Mouse (Mus musculus) midbrain, embryonic 13.5 days (tissue): ENCODE data around the gene Csnk2a2. TPM values are rescaled to one million over a fixed set of nuclear protein-coding genes. Genes with fewer than 3 reads are reported as not detected.

Source experiments
- ATAC-seq: fragments of 200-750 bp; cut with Nextera tagmentation; 2 replicates; pipeline ENCODE4 v1.8.0; 2017; ENCODE audit warnings: mild to moderate bottlenecking, moderate TSS enrichment, moderate library complexity
- H3K27ac ChIP-seq: fragments of 300-500 bp; sonication (generic); 2 replicates; pipeline ENCODE4 v1.5.1; 2015; ENCODE audit warnings: inconsistent platforms, mild to moderate bottlenecking, moderate library complexity
- H3K27me3 ChIP-seq: fragments of 300-500 bp; sonication (generic); 2 replicates; pipeline ENCODE4 v1.6.1; 2015; ENCODE audit warnings: mild to moderate bottlenecking, inconsistent platforms
- H3K36me3 ChIP-seq: fragments of 300-500 bp; sonication (generic); 2 replicates; pipeline ENCODE4 v1.6.1; 2015; ENCODE audit warnings: mild to moderate bottlenecking, inconsistent platforms
- H3K4me1 ChIP-seq: fragments of 300-500 bp; sonication (generic); replicated peaks from 2 replicates; pipeline ENCODE4 v1.6.1; 2015; ENCODE audit warnings: inconsistent platforms
- H3K4me2 ChIP-seq: fragments of 300-500 bp; sonication (generic); replicated peaks from 2 replicates; pipeline ENCODE4 v1.6.1; 2015; ENCODE audit warnings: moderate library complexity, mild to moderate bottlenecking, inconsistent platforms
- H3K4me3 ChIP-seq: fragments of 300-500 bp; sonication (generic); replicated peaks from 2 replicates; pipeline ENCODE4 v1.5.1; 2015; ENCODE audit warnings: mild to moderate bottlenecking, inconsistent platforms
- H3K9ac ChIP-seq: fragments of 300-500 bp; sonication (generic); replicated peaks from 2 replicates; pipeline ENCODE4 v1.6.1; 2015; ENCODE audit warnings: mild to moderate bottlenecking, inconsistent platforms
- H3K9me3 ChIP-seq: fragments of 300-500 bp; sonication (generic); 2 replicates; pipeline ENCODE4 v1.6.1; 2016; ENCODE audit warnings: mild to moderate bottlenecking, inconsistent platforms
- WGBS: fragments of 180-500 bp; shearing (Covaris S2); methylation state at CpG from one replicate; pipeline ENCODE4 v1.1.7; 2015; 5-methylcytosine and 5-hydroxymethylcytosine counted together
- polyA plus RNA-seq: library from polyadenylated mRNA; unstranded; fragments of >200 nt; fragmentation: Nextera tagmentation; extraction: Ambion mirVana; gene quantifications from 2 replicates; pipeline ENCODE4 v1.2.1, GENCODE M21; 2015

The Csnk2a2 gene
- polyA plus RNA-seq, 1 experiment from 2014 or later, result 11.2 TPM

DNA sequence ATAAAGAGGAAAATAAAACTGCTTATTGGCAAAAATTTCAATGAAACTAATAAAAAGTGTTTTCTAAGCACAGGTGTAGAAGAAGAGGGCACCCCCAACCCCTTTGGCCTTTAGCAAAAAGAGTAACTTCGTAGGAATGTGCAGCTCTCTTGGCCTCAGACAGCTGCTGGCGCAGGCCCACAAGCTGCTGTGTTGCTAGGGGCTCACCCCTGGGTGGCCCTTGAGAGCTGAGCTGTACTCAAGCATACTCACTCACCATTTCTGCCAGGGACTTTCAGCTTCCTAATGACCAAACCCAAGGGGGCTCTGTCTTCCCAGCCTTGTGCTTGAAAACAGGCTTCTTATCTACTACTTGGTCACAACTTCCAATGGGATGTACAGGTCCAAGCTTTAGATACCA, 23.3 kb downstream of the Csnk2a2 start:
- Histone ChIP-seq H3K9me3 (no peaks in the 10 kb centered on the region), H3K4me2 (no peak overlapping the region), H3K27ac (no peak overlapping the region), H3K4me3 (no peak overlapping the region), H3K9ac (no peak overlapping the region), H3K36me3 (peaks cover 74% of the 10 kb centered on the region), H3K27me3 (no peaks in the 10 kb centered on the region), H3K4me1 (no peaks in the 10 kb centered on the region)
- ATAC-seq, result no peak
- 87% methylated on average over 2 of the region's 2 CpGs for WGBS

DNA sequence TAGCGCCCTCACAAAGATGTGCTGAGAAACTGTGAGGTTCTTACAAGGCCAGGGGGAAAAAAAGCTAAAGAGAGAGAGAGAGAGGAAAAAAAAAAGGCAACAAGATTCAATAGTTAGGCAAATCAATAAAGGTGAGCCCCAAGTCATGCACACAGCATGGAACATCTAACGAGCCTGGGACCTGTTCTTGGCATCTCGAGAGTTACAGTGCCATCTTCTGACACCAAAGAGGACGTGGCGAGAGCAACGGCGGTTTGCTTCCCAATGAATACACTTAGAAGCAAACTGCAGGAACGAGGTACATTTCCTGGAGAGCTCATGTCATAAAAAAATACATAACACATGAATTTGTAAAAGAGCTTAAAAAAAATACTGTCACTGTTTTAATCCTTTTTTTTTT, 37.3 kb downstream of the Csnk2a2 start:
- ATAC-seq, result no peak
- Histone ChIP-seq H3K27me3 (no peaks in the 10 kb centered on the region), H3K36me3 (peaks cover 92% of the 10 kb centered on the region), H3K4me3 (no peak overlapping the region), H3K9me3 (no peaks in the 10 kb centered on the region), H3K4me1 (no peaks in the 10 kb centered on the region), H3K27ac (no peak overlapping the region), H3K4me2 (no peak overlapping the region), H3K9ac (no peak overlapping the region)
- 73% methylated on average over 8 of the region's 8 CpGs for WGBS

DNA sequence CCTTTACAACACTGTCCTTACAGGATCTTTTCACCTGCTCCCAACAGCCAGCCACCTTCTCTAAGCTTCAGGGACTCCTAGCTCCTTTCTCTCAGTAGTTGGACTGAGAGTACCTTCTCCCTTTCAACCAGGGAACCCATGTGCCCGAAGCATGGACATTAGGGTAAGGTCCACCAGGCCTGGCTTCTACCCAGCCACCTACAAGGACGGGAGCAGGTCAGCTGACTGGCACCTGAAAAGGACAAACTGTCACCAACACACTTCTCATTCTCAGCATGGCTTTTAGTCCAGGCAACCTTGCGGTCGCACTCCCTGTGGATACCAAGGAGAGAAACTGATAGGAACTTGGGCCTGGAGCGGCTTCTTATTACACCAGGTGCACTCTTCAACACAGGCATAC, 39.6 kb downstream of the Csnk2a2 start:
- Histone ChIP-seq H3K4me3 (no peak overlapping the region), H3K4me2 (no peak overlapping the region), H3K36me3 (peaks cover 77% of the 10 kb centered on the region), H3K27ac (no peak overlapping the region), H3K9ac (no peak overlapping the region), H3K4me1 (no peaks in the 10 kb centered on the region), H3K27me3 (no peaks in the 10 kb centered on the region), H3K9me3 (no peaks in the 10 kb centered on the region)
- WGBS, result 94% methylated on average over 5 of the region's 5 CpGs
- ATAC-seq, result no peak

DNA sequence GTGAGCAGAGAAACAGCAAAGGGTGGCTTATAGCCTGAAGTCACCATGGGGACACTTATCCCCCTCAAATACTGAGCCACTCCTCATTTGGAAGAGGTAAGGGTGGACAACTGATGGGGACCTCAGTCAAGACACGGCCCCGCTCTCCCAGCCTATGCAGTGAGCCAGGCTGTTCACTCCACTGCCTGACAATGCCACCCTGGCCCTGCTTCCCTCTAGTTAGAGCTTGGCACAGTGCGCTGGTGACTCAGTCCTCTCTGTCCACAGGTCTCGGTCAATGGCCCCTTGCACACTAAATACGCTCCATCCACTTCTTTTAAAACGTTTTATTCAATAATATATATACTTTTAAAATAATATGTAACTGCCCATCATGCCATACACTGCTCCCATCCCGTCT, 42.2 kb downstream of the Csnk2a2 start:
- H3K4me1 ChIP-seq, result no peaks in the 10 kb centered on the region
- H3K9me3 ChIP-seq, result no peaks in the 10 kb centered on the region
- no peak overlapping the region for H3K4me2 ChIP-seq
- no peak overlapping the region for H3K9ac ChIP-seq
- H3K27me3 ChIP-seq, result no peaks in the 10 kb centered on the region
- peaks cover 53% of the 10 kb centered on the region for H3K36me3 ChIP-seq
- H3K27ac ChIP-seq, result no peak overlapping the region
- no peak for ATAC-seq
- WGBS, result 92% methylated on average over 7 of the region's 7 CpGs
- no peak overlapping the region for H3K4me3 ChIP-seq

DNA sequence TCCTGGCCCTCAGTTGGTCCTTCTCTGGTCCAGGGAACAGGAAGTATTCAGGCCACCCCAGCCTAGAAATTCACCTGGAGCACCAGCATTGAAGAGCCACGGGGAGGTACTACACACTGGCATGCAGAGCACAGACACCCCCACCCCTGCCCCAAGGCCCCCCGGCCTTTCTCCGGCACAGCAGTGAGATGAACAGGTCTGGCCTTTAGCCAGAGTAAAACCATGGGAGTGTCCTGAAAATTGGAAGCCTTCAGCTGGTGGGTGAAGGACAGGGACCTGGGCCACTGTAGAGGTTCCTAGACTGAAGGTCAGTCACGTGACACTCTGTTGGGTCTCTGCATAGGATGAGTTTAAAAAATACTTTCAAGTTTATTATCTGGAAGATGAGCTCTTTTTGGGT, 44.8 kb downstream of the Csnk2a2 start:
- no peak overlapping the region for H3K27ac ChIP-seq
- H3K9ac ChIP-seq, result no peak overlapping the region
- no peak overlapping the region for H3K4me3 ChIP-seq
- H3K36me3 ChIP-seq, result peaks cover 31% of the 10 kb centered on the region
- WGBS, result 94% methylated on average over 4 of the region's 4 CpGs
- ATAC-seq, result no peak
- H3K4me2 ChIP-seq, result no peak overlapping the region
- no peaks in the 10 kb centered on the region for H3K9me3 ChIP-seq
- no peaks in the 10 kb centered on the region for H3K4me1 ChIP-seq
- no peaks in the 10 kb centered on the region for H3K27me3 ChIP-seq

DNA sequence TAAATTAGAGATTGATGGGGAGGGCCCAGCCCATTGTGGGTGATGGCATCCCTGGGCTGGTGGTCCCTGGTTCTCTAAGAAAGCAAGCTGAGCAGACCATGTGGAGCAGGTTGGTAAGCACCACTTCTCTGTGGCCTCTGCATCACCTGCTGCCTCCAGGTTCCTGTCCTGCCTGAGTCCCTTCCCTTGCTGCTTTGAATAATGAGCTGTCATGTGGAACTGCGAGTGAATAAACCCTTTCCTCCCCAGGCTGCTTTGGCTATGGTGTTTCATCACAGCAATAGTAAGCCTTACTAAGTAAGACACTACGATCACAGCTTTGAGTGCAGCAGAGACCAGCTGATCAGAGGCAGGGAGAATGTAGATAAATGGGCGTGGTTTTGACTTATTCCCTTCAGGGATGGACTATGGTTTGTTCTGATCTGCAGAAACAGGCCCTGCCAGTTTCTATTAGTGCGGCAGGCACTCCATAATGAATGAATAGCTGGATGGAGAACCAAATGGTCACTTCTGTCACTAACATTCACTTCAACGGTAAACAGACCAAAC, 48.3 kb downstream of the Csnk2a2 start:
- WGBS, result 62% methylated on average over 5 of the region's 5 CpGs
- ATAC-seq, result no peak
- Histone ChIP-seq H3K27ac (no peak overlapping the region), H3K4me1 (no peaks in the 10 kb centered on the region), H3K27me3 (no peaks in the 10 kb centered on the region), H3K4me2 (no peak overlapping the region), H3K36me3 (no peaks in the 10 kb centered on the region; the same call in 1 of the 2 replicates), H3K4me3 (no peak overlapping the region), H3K9ac (0 out of 2 replicates have a peak overlapping the region, but pooled peaks have one; percentile 25), H3K9me3 (no peaks in the 10 kb centered on the region)

DNA sequence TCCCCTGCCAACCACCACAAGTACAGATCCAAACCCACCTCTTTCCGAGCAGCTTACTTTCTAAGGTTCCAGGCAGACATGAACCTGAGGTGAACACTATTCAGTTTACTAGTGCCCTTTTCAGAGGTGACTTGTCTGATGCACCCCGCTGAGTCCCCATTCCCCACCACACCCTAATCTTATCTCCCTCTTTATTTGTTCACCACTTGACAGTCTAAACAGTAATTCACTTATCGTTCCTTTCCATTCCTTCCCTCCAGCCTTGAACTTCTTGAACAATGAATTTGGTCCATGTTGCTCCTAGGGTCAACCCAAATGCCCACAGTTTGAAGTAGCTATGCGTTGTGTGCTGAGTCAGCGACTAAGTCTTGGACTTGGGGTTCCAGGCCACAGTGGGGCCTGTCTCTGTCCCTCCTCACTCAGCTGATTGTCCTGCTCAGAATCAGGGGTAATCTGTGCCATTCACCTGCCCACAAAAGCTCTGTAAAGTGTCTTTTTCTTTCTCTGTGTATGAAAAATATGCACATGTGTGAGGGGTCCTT, 49.6 kb downstream of the Csnk2a2 start:
- Histone ChIP-seq H3K36me3 (no peaks in the 10 kb centered on the region), H3K4me1 (no peaks in the 10 kb centered on the region), H3K4me2 (no peak overlapping the region), H3K4me3 (no peak overlapping the region), H3K9ac (no peak overlapping the region), H3K27ac (no peak overlapping the region), H3K27me3 (no peaks in the 10 kb centered on the region), H3K9me3 (no peaks in the 10 kb centered on the region)
- no peak for ATAC-seq
- 90% methylated on average over 5 of the region's 5 CpGs for WGBS

DNA sequence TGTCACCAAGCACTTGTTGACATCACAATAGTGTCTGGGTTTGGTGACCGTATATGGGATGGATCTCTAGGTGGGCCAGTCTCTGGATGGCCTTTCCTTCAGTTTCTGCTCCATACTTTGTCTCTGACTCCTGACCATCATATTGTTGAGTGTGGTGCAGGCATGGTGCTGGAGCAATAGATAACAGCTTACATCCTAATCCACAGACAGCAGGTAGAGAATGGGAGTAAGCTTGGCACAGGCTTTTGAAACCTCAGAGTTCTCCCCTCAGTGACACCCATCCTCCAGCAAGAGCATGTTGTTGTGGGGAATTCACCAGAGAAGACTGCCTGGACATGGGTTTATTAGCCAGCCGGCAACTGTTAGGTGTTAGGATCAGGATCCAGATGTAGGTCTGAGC, 50.4 kb downstream of the Csnk2a2 start:
- Histone ChIP-seq H3K4me3 (no peak overlapping the region), H3K4me2 (no peak overlapping the region)

DNA sequence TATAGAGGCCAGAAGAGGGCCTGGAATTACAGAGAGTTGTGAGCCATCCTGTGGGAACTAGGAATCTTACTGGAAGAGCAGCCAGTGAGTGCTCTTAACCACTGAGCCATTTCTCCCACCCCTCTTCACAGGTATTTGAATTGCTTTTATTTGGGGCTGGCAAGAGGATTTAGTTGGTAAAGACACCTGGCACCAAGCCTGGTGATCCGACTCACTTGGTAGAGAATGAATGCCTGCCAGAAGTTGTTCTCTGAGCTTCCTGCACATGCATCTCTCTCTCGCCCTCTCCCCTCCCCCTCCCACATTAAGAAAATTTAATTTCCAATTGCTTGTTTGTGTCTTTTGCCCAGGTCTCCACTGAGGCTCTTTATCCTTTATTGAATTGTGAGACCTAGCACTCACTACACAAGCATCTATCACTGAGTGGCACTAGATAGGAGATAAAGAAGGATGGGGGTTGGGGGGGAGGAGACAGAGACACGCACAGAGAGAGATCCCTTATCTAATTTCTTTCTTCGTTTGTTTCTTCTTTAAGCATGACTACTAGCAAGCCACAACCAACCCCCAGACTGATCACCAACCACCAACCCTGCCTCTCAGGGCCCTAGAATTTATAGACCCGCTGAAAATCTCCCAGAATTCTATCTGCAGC, 52.4 kb downstream of the Csnk2a2 start:
- Histone ChIP-seq H3K9me3 (no peaks in the 10 kb centered on the region), H3K27me3 (no peaks in the 10 kb centered on the region), H3K9ac (no peak overlapping the region), H3K4me1 (peaks cover 17% of the 10 kb centered on the region), H3K4me3 (no peak overlapping the region), H3K36me3 (no peaks in the 10 kb centered on the region), H3K27ac (no peak overlapping the region), H3K4me2 (no peak overlapping the region)
- WGBS, result 57% methylated on average over 5 of the region's 5 CpGs
- ATAC-seq, result no peak

More for the DNA sequence above, 50.4 kb downstream of the Csnk2a2 start:
- H3K27me3 ChIP-seq, result no peaks in the 10 kb centered on the region
- H3K4me1 ChIP-seq, result no peaks in the 10 kb centered on the region
- no peaks in the 10 kb centered on the region for H3K9me3 ChIP-seq
- H3K27ac ChIP-seq, result no peak overlapping the region
- H3K36me3 ChIP-seq, result no peaks in the 10 kb centered on the region
- WGBS, result 89% methylated on average over 2 of the region's 2 CpGs
- no peak for ATAC-seq
- H3K9ac ChIP-seq, result no peak overlapping the region

DNA sequence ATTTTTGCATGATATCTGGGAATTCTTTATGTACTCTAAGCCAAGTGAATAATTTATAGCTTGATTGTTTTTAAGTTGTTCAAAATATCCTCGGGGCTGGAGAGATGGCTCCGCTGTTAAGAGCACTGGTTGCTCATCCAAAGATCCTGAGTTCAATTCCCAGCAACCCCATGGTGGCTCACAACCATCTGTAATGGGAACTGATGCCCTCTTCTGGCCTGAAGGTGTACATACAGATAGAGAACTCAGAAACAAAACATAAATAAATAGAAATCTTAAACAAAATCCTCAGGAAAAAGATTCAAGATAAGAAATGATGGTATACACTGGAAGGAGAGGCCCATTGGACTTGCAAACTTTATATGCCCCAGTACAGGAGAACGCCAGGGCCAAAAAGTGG, 53.9 kb downstream of the Csnk2a2 start:
- no peaks in the 10 kb centered on the region for H3K9me3 ChIP-seq
- H3K9ac ChIP-seq, result no peak overlapping the region
- H3K4me3 ChIP-seq, result no peak overlapping the region
- no peak overlapping the region for H3K27ac ChIP-seq
- 90% methylated on average over 3 of the region's 3 CpGs for WGBS
- H3K27me3 ChIP-seq, result no peaks in the 10 kb centered on the region
- no peaks in the 10 kb centered on the region for H3K36me3 ChIP-seq
- H3K4me1 ChIP-seq, result peaks cover 31% of the 10 kb centered on the region
- no peak for ATAC-seq
- no peak overlapping the region for H3K4me2 ChIP-seq

DNA sequence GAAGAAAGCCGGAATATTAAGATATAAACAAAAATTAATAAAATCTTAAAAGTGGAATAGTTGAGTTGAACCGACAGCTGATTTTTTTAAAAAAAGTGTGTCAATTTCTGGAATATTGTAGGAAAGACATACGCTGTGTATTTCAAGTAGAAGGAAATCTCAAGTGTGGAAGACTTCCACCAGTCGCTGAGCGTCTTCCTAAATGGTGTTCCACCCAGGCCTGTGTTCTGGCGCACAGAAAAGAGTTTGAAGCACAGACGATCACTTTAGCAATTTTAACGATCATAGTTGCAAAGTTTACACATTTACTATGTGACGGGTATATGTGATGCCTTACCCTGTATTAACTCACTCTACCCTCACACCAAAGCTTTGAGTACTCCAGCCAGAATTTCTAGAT, 54.4 kb downstream of the Csnk2a2 start:
- Histone ChIP-seq H3K4me2 (peak overlapping the region; percentile 47), H3K27me3 (no peaks in the 10 kb centered on the region), H3K36me3 (no peaks in the 10 kb centered on the region), H3K9ac (no peak overlapping the region), H3K9me3 (no peaks in the 10 kb centered on the region), H3K27ac (peak overlapping the region; percentile 92), H3K4me1 (peaks cover 36% of the 10 kb centered on the region), H3K4me3 (peak overlapping the region; percentile 88; the same call in 1 of the 2 replicates)
- 95% methylated on average over 9 of the region's 9 CpGs for WGBS
- no peak for ATAC-seq

DNA sequence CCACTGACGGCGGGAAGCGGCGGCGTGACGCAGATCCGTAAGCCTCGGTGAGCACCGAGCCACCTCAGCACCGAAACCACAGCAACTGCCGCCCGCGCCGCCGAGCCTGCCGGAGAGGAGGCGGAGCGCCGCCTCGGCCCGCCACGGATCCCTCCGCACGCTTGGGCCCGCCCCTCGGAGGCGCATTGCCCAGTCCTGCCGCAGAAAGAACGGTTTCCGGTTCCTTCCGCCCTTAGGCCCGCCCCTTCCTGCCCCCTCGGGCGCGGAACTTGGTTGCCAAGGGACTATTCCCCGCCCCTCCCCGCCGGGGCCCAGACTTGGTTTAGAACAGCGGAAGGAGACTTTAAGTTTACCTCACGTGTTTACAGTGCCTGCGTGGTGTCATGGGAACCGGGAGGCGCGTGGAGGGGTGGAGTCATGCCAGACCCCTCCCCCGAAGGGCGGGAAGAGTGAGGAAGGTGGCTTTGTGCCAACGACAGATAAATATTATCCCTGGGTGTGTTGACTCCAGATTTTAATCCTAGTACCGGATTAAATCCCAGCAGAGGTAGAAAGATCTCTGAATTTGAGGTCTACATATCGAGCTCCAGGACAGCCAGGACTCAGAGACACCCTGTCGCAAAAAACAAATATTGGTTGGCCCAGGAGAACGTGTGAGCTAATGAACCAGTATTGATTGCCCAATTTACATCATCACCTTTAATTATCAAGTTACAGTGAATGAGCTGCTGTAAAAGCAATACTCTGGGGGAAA, 55.0 kb downstream of the Csnk2a2 start, which contains the start of gene Cfap20:
Cfap20 (minus strand) TSS at position 184 of the 754 bp plus-strand sequence.
- Histone ChIP-seq H3K9ac (peak within 1 kb of the TSS; percentile 92), H3K4me1 (peaks cover 42% of the 10 kb centered on the region), H3K27me3 (no peaks in the 10 kb centered on the region), H3K27ac (peak within 1 kb of the TSS; percentile 92), H3K4me2 (peak within 1 kb of the TSS; percentile 91), H3K9me3 (no peaks in the 10 kb centered on the region), H3K36me3 (no peaks in the 10 kb centered on the region), H3K4me3 (peak within 1 kb of the TSS; percentile 88)
- WGBS, result 1% methylated on average over 43 of the region's 51 CpGs
- ATAC-seq, result peak; percentile 95
